Mouse (Mus musculus) E14TG2a.4 (cell line): Measurements from ENCODE around the gene Man1c1.

ENCODE experiments used
- CTCF ChIP-seq: conservative IDR thresholded peaks from 2 replicates; pipeline ENCODE4 v1.5.1; 2014; ENCODE audit warnings: low read length
- POU5F1 ChIP-seq: IDR thresholded peaks from 2 replicates; pipeline ENCODE4 v1.6.1; 2014; ENCODE audit warnings: low read length, borderline replicate concordance

GRCm38 (mm10) chr4:134652720-134653119 is 51.4 kb downstream of the Man1c1 start:
- no peak for TF ChIP-seq CTCF
- TF ChIP-seq POU5F1: no peak
